Mouse (Mus musculus): ENCODE results near the gene Rnf41. TPM values are rescaled to one million over a fixed set of nuclear protein-coding genes. Genes with fewer than 3 reads are reported as not detected.

The Rnf41 gene
- total RNA-seq, 2 experiments from 2014 or later = 68.0 to 76.9 TPM

DNA sequence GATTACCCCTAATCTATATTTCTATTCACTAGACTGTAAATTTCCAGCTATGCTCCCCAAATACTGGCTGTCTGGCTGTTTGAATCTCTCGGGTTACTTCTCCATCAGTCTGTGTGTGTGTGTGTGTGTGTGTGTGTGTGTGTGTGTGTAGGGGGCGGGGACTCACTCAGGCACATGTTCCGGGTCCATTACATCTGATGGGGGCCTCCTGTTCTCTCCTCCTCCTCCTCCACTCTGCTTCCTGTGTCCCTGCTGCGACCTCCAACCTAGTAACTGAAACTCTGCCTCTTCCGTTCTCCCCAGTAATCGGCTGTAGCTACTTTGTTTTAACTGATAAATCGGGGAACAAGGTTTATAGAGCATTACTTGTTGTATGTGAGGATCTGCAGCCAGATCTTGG is 13.1 kb downstream of the Rnf41 start:
- no peak for DNase-seq (ENCODE audit: extremely low spot score in 1 of 2, low spot score in 1 of 2)

GRCm38 (mm10) chr10:128425260-128425659 is 13.8 kb downstream of the Rnf41 start:
- DNase-seq (ENCODE audit: extremely low spot score in 1 of 2, low spot score in 1 of 2) = no peak

DNA sequence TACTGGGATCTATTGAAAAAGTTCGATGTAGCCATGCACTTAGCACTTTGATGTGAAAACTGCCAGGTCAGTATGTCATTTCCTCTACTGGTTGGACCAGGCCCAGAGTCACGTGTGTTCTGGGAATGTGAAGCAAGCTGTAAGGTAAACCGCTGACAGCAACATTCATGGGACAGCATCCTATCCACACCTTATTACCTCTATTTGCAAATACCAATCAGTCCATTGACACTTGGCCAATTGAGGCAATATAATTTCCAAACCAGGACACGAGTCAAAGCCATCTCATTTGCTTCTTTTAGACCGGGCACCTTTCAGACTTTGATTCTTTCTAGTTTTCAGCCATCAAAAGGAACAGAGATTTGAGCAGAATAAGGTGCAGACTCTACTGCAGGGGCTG is 17.6 kb downstream of the Rnf41 start:
- no peak for DNase-seq (ENCODE audit: extremely low spot score in 1 of 2, low spot score in 1 of 2)

DNA sequence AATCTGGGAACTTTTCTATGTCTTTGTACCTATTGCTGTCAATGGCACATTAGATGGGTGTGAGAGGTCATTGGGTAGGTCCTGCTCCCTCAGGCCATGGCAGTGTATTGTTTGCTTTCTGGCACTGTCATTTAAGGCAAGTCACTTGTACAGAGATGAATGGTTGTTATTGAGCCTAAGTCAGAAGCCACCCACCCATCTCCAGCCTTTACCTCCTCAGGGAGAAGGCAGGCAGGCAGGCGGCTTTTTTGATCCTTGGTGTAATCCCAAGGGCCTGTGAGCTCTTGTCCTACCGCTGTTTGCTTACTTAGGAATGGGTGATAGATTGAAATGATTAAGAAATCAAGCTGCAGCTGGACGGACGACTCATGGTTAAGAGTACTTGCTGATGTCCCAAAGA is 18.0 kb downstream of the Rnf41 start:
- DNase-seq (ENCODE audit: extremely low spot score in 1 of 2, low spot score in 1 of 2) = no peak

DNA sequence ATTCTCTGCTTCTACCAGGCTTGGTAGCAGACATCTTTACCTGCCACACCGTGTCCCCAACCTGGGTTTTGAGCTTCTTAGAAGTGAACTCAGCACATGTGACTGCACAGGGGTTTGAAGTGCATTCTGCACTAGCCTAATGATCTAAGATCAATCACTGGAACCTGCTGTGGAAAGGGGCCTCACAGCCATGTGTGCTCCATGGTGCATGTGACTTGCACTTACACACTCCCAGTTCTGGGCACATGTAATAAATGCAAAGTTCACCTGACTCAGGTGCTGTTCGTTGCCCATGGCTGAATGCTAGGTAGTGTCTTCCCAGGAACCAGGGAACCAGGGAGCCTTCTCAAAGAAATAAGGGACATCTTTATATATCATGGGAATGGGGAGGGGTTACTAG is 22.0 kb downstream of the Rnf41 start:
- DNase-seq (ENCODE audit: extremely low spot score in 1 of 2, low spot score in 1 of 2) = no peak

GRCm38 (mm10) chr10:128434681-128435080 is 23.2 kb downstream of the Rnf41 start:
- no peak for DNase-seq (ENCODE audit: extremely low spot score in 1 of 2, low spot score in 1 of 2)

DNA sequence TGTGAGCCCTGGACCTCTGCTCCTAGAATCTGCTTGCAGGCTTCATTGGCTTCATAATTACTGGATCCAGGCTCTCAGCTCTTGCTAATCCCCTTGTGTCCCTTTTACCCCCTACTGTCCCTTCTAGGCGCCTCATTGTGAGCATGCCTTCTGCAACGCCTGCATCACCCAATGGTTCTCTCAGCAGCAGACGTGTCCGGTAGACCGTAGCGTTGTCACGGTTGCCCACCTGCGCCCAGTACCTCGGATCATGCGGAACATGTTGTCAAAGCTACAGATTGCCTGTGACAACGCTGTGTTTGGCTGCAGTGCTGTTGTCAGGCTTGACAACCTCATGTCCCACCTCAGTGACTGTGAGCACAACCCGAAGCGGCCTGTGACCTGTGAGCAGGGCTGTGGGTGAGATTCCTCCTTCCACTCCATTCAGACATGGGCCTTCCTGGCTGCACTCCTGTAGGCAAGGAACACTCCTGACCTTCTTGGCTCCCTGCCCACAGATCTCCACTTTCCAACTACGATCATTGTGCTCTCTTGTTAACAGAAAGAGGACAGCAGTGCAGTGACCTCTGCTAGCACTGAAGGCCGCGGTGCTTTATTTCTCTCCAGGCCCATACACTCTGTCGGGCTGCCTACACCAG is 23.8 kb downstream of the Rnf41 start:
- peak in 1 of 2 experiments; percentile 29 for DNase-seq (ENCODE audit: extremely low spot score in 1 of 2, low spot score in 1 of 2)

DNA sequence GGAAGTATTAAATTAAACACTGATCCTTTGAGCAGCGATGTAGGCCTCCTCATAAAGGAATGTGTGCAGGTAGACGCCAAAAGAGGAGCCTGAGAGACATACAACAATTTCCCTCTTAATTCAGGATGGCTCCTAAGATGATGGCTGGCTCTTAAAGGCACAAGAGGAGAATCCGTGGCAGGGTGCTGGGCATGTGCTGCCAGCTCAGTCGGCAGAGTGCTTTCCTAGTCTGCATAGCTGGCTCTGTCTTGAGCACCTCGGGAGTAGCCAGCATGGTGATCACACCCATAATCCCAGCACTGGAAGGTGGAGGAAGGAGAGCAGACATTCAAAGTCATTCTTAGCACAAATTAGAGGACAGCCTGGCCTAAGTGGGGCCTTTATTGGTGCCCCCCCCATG is 24.4 kb downstream of the Rnf41 start:
- DNase-seq (ENCODE audit: extremely low spot score in 1 of 2, low spot score in 1 of 2) = no peak

- DNase-seq (ENCODE audit: extremely low spot score in 1 of 2, low spot score in 1 of 2) = no peak
These were observed 24.9 kb downstream of the Rnf41 start for GRCm38 (mm10) chr10:128436376-128436775.

GRCm38 (mm10) chr10:128438675-128439279 is 27.3 kb downstream of the Rnf41 start:
- no peak for DNase-seq (ENCODE audit: extremely low spot score in 1 of 2, low spot score in 1 of 2)

DNA sequence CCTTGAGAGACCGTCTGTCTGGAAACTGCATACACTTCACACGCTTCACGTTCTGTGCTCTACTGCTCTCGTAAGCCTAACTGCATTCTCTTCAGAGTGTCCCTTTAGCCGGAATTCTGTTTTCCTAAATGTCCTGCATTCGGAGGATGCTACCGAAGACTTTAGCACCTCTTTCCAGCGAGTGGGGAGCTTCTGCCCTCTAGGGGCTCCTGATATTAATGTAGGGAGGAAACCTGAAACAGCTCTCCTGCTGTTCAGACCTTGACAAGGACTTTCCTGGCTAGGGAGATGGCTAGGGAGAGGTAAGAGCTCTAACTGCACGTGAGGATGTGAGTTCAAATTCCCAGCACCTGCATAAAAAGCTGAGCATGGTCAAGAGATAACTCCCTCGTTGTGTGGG is 28.9 kb downstream of the Rnf41 start:
- no peak for DNase-seq (ENCODE audit: extremely low spot score in 1 of 2, low spot score in 1 of 2)

- no peak for DNase-seq (ENCODE audit: extremely low spot score in 1 of 2, low spot score in 1 of 2)
These were observed 30.1 kb downstream of the Rnf41 start for GRCm38 (mm10) chr10:128441324-128442119.

- DNase-seq (ENCODE audit: extremely low spot score in 1 of 2, low spot score in 1 of 2) = no peak
These were observed 31.3 kb downstream of the Rnf41 start for GRCm38 (mm10) chr10:128442718-128443117.

DNA sequence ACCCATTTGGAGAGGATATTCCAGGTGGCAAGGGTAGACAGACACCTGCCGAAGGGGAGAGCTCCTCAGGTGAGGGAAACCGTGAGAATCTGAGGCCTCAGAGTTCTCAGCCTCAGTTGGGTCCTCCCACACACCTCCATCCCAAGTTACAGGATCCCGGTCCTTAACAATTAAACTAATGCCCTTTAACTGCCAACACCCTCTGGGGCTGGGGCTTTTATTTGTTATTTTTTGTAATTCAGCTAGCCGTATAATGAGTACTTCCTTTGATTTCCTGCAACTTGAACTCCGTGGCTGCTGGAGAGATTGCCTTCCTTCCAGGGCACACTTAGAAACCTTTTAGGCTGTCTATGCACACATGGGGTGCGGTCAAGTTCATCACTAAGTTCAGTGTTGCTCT is 32.9 kb downstream of the Rnf41 start:
- DNase-seq (ENCODE audit: extremely low spot score in 1 of 2, low spot score in 1 of 2) = no peak

DNA sequence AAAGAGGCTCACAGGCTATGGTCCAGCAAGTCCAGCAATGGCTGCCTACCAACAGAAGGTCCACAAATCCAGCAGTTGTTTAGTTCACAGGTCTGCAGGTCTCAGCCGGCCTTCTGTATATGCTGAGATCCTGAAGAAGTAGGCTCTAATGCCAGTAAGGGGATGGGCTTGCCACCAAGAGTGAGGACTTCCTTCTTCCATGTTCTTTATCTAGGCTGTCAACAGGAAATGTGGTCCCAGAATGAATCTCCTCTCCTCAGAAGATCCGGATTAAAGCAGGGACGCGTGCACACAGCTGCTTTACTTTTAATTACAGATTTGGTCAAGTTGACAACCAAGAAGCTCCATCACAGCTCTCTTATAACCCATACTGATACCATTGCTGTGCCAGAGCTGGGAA is 34.0 kb downstream of the Rnf41 start:
- DNase-seq (ENCODE audit: extremely low spot score in 1 of 2, low spot score in 1 of 2) = no peak

- no peak for DNase-seq (ENCODE audit: extremely low spot score in 1 of 2, low spot score in 1 of 2)
These were observed 39.6 kb downstream of the Rnf41 start for GRCm38 (mm10) chr10:128451014-128451413.

DNA sequence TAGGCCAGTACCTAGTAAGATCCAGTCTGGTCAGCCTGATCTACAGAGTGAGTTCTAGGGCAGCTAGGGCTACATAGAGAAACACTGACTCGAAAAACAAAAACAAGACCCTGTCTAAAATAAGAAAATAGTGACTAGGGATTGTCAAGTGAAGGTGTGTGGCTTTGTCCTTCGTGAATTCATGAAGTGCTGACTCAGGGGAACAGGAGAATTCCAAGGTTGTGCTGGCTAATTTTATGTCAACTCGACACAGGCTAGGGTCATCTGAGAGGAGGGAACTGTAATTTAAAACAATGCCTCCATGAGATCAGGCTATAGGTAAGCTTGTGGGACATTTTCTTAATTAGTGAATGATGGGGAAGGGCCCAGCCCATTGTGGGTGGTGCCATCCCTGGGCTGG is 43.0 kb downstream of the Rnf41 start:
- DNase-seq (ENCODE audit: extremely low spot score in 1 of 2, low spot score in 1 of 2) = no peak

GRCm38 (mm10) chr10:128455280-128455679 is 43.8 kb downstream of the Rnf41 start:
- peak in 1 of 2 experiments; percentile 58 for DNase-seq (ENCODE audit: extremely low spot score in 1 of 2, low spot score in 1 of 2)

DNA sequence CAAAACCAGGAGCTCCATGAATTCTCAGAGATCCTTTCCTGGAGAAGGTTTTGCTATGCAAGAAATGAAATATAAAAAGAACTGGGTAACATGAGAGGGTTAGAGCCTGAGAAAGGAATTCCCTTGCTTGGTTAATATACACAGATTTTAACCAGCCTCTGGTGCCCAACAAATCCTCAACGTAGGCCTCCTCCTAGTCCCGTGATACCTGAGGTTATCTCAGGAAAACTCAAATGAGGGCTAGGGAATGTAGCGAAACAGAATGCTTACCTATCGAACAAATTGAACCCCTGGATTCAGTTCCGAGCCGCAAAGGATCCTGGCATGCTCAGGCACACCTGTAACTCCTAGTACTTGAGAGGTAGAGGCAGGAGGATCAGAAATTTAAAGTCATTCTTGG is 46.2 kb downstream of the Rnf41 start:
- DNase-seq (ENCODE audit: extremely low spot score in 1 of 2, low spot score in 1 of 2) = no peak

DNA sequence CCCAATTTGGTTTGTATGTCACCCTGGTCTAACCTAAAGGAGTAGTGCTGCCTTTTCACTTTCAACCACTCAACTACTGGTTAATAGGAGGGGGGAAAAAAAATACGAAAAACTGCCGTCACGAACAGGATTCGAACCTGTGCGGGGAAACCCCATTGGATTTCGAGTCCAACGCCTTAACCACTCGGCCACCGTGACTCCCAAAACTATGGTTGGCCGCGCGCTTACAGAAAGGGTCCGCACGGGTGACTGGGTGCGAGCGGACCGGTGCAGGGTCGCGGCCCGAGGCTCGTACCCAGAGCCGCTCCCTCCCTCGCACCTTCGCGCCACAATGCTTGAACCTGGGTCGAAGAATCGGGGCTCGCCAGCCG is 46.9 kb downstream of the Rnf41 start:
- peak; percentile 99 for DNase-seq (ENCODE audit: extremely low spot score in 1 of 2, low spot score in 1 of 2)

GRCm38 (mm10) chr10:128458719-128459408 is 47.4 kb downstream of the Rnf41 start, which contains the start of gene Smarcc2:
Gene Smarcc2 (plus strand): TSS chr10:128459248.
- peak; percentile 72 to 78 for DNase-seq (ENCODE audit: extremely low spot score in 1 of 2, low spot score in 1 of 2)
